Mouse (Mus musculus): ENCODE data around the gene Plaa. TPM values are rescaled to one million over a fixed set of nuclear protein-coding genes. Genes with fewer than 3 reads are reported as not detected.
"Not testable (repeated sequence)": the region's sequence is repeated elsewhere in the genome, so short reads cannot be mapped to it uniquely, and the experiment has no call there.

Gene Plaa
- 10 to 100 TPM; 40.5 to 41.5 TPM for total RNA-seq (2021)
- long read RNA-seq, experiment 1, transcript Plaa-201 (14 exons, 2,784 nt), result major isoform, 30 of 40 reads
- long read RNA-seq, experiment 1, partial matches to known transcripts, result 5 of 40 reads
- long read RNA-seq, experiment 1, other reads (novel, unspliced or antisense), result 5 of 40 reads
- long read RNA-seq, experiment 2, transcript Plaa-201 (14 exons, 2,784 nt), result major isoform, 26 of 36 reads
- long read RNA-seq, experiment 2, partial matches to known transcripts, result 5 of 36 reads
- long read RNA-seq, experiment 2, other reads (novel, unspliced or antisense), result 5 of 36 reads

DNA sequence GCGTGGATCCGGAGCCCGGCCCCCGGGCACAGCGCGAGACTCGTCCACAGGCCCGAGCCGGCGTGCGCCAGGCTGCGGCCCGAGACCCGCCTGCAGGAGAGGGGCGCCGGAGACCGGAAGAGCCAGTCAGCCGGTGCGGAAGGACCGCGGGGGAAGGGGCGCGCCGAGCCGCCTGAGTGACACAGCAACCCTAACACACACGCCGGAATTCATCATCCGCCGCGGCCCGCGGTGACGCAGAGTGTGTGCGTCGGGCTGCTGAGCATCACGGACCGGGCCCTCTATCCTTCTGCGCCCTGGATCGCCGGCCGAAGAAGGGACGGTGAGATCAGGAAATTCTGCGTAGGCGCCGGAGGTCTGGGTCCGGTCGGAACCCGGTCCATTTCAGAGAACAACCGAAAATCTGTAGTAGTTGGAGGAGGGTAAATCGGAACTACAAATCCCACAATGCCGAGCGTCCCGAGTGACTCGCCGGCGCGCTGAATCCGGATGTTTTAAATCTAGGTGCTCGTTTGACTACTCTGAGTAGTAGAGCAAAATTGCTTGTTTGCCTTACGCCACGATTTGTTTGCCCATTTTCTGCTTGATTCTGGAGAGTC is at the start of gene Plaa:
Plaa (minus strand) TSS at position 214 of the 599 bp plus-strand sequence.
- peak; percentile 90 to 97 for DNase-seq (ENCODE audit: low spot score in 2 of 2)

DNA sequence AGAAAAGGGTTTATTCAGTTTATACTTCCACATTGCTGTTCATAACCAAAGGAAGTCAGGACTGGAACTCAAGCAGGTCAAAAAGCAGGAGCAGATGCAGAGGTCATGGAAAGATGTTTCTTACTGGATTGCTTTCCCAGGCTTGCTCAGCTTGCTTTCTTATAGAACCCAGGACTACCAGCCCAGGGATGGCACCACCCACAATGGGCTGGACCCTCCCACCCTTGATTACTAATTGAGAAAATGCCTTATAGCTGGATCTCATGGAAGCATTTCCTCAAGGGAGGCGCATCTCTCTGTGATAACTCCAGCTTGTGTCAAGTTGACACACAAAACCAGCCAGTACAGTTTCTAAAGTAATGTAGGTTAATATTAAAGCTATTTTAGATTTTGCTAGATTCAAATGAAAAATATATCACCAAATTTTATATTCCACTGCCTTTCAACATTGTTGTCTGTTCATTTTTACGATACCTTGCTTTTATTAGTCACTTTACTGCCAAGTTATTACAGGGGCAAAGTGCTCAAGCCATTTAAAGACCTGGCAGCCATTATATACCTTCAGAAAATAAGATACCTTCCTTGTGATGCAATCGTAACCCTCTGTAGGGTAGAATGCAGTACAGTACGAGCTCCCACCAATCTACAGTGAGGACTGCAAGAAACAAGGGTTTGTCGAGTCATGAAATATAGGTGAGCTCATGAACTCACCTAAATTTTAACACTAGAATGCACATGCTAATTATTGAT is 47.6 kb upstream of the Plaa start:
- DNase-seq (ENCODE audit: low spot score in 2 of 2), result not testable (repeated sequence)

DNA sequence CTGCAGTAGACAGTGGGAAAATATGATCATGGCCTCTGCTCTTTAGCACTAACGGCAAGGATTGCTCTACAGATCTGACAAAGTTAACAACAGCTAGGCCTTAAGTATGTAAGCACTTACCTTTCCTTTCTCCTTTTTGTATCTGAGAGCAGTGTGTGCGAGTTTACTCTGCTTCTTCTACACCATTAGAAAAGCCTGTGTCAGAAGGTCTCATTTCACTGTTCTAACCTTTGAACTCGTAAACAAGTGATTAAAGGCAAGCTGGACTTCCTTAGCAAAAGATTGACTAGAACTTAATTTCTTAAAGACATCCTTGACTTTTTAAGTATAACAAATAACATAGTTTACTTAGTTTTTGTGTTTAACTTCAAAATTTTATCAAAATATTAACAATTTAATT is 46.9 kb upstream of the Plaa start, which contains the start of gene Lrrc19:
Lrrc19 (minus strand) TSS at position 225 of the 400 bp plus-strand sequence.
- DNase-seq (ENCODE audit: low spot score in 2 of 2), result no peak

DNA sequence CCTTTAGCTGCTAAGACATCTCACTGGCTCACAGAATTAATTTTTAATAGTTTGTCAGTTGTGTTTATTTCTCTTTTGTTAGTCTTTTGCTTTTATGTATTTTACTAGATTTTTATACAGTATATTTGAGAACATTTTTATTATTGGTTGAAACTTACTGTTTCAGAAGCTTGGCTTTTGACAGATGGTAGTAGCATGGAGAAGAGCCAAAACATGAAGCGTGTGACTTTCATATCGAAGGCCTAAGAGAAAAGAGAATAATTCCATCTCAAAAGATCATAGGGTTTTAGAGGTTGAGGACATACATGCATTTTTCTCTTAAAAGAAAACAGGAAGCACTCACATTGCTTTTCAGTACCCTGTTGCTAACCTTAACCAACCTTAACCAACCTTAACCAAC is 40.1 kb upstream of the Plaa start:
- no peak for DNase-seq (ENCODE audit: low spot score in 2 of 2)

DNA sequence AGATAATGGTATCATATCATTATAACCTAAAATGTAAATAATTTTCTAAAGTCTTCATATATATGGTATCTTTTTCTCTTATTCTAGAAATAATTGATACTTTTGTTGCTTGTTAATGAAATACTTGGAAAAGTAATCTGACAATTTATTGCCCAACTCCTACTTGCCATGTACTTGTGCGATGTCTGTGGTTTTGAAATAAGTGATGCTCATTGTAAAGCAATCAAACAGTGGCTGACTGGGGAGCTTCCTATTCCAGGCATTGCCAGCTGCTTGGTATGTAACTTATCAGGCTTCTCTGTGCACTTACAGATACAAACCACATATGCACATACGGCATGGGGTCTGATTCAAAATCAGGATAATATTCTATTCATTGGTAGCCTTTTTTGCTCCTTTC is 17.0 kb upstream of the Plaa start:
- DNase-seq (ENCODE audit: low spot score in 2 of 2), result no peak

DNA sequence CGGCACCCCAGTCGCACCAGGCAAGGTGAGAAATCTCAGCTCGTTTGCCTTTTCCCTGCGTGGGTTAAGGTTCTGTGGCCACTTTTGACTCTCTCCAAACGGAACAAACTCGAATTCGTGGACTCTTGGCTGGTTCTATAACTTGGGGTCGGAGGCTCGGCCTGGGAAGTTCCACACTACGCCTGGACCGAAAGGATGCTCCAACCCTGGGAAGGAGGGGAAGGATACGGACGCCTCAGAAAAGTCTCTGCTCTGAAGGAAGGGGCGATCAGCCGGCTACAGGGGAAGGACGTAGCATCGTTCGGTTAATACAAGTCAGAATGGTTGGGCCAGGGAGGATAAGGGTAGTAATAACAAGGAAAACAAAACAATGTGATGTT is 11.6 kb upstream of the Plaa start:
- no peak for DNase-seq (ENCODE audit: low spot score in 2 of 2)

DNA sequence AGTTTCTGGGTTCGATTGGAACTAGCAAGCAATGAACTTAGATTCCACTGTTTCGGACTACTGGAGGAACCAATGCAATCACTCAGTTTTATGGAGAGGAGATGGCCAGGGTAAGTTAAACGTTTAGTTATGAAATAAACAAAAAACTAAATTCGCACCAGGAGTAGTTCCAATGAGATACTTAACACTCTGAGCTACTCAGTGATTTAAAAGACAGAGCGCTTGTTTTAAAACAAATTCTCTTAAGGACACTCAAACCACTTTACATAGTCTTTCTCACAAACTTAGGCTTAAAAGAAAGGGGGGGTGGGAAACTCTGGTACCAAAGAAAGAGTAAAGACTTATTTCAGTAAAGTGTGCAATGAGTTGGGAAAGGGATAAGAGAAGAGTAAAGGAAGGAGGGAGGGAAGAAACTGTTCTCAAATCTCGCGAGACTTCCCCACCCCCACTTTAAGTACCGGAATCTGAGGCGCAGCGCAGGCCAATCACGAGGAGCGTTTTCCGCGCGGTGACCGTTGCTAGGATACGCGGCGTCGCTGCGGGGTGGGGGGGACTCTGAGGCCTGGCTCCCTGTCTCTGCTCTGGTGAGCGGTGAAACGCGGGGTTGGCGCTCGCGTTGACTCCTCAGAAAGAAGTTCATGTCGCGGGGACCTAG is 11.1 kb upstream of the Plaa start, which contains the start of gene Ift74:
Ift74 (plus strand) TSS at position 520 of the 655 bp plus-strand sequence.
- peak; percentile 94 to 95 for DNase-seq (ENCODE audit: low spot score in 2 of 2)

DNA sequence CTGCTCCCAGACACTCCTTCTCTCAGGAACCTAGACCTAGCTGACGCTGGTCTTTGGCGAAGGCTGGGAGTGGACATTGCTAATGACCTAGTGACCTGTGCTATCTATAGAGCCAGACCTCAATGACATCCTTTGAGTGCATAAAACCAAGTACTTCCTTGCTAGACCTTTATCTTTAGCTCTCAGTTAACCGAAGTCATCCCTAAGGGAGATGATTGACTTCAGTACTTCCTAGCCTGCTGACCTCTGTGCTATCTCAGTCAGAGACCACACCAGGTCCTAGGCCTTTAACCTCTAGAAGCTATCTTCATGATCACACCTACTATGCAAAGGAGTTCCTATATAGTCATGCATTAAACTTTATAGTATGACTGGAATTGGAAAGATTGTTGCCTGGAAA is 7.3 kb upstream of the Plaa start:
- no peak for DNase-seq (ENCODE audit: low spot score in 2 of 2)

DNA sequence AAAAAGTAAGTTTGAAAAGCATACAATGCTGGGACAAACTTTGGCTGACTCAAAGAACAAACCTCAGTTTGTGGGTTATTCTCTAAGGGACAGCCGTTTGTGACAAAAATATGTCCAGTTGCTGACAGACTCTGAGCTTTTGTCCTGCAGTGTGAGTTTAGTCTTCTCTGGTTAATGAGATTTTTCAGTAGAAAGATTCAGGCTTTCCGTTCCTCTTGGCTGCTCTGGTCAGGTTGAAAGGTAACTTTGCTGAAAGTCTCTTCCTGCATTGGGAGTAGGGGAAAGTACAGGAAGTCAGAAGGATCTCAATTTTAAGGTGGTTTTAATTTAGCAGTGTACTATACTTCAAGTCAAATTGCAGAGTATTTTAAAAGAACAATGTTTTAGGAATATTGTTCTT is 2.5 kb upstream of the Plaa start:
- no peak for DNase-seq (ENCODE audit: low spot score in 2 of 2)

DNA sequence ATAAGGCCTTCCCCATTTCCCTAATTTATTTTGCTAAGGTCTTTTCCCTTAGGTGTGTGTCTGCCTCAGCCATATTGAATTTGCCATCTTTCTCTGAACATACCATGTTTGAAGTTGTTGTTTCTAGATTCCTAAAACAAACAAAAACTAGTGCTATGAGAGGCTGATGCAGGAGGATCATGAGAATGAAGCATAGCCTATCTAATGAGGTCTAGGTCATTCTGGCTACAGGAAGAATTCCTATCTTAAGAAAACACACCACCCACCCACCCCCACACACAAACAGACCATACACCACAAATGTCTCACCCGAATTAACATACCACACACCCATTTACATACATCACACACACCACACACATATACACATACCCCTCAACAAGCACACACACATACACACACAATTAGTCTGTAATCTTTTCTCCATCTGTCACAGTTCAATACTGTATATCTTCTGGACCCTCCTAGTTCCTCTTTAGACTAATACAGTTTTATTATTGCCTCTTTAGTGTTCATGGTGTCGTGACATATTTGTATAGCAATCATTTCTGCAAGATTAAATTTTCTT is 1.5 kb upstream of the Plaa start:
- no peak for DNase-seq (ENCODE audit: low spot score in 2 of 2)

DNA sequence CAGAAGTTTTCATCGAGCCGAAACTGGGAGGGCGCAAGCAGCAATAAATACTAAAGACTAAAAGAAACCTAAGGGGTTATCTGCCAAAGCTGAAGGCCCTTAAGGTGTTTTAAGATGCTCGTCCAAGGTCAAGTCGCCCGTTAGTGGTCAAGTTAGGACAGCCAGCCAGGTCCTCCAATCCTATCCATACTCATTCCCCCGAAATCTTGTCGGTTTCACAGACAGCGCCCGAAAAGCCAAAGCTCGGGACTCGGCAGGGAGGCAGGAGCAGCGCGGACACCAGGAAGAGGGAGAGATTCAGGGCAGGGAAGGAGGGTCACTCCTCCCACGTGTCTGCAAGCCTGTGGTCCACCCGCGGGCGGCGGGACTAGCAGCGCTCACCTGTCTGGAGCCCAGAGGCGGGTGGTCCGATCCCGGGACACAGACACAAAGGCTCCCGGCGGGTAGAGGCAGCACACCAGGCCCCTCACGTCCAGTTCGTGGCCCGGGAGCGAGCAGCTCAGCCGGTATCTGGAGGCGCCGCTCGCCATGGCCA is 481 bp downstream of the Plaa start:
- peak in 1 of 2 experiments; percentile 44 for DNase-seq (ENCODE audit: low spot score in 2 of 2)

DNA sequence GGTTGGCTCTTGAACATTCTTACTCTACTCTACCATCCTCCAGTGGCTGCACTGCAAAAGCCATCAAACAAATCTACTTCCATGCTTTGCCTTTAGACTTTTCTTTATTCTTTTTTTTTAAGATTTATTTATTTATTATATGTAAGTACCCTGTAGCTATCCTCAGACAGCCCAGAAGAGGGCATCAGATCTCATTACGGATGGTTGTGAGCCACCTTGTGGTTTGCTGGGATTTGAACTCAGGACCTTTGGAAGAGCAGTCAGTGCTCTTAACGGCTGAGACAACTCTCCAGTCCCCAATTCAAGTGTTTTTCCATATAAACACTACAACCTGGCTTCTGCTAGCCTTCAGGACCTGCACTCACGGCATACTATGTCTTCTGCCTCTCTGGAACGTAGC is 1.6 kb downstream of the Plaa start:
- DNase-seq (ENCODE audit: low spot score in 2 of 2), result no peak

DNA sequence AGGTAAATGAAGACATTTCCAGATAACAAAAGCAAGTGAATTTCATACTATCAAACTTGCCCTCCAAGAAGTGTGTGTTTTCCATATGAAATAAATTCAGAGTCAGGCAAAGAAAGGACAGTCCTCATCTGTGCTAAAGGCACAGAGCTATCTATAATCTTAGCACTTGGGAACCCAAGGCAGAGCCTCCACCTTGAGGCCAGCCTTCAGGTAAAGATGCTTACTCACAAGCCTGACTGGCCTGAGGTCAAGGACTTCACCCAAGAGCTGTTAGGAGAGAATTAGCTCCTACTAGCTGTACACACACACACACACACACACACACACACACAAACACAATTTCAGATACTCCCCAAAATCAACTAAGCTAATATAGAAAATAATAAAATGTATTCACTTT is 10.3 kb downstream of the Plaa start:
- no peak for DNase-seq (ENCODE audit: low spot score in 2 of 2)

DNA sequence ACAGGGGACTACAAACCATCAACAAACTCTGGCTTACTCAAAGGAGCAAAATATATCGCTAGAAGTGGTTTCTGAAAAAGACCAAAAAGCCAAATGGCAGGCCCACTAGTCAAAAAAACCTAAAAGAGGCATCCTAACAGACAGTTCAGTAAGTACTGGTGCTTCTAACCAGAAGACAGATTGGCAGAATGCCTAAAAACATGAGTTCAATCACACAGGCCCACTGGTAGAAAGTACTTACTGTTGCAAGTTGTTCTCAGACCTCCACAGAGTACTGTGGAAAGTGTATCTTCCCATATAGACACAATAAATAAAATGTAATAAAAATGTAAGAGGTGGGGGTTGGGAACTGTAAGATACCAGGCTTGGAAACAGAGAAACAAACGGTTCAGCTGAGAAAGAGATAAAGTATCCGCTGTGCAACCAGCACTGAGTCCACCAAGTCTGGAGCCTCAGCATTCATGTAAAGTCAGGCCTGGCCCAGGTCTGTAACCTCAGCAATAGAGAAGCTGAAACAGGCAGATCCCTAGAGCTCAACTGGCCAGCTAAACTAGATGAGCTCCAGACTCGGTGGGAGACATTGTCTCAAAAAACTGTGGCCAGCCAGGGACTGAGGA is 11.2 kb downstream of the Plaa start:
- DNase-seq (ENCODE audit: low spot score in 2 of 2), result no peak

DNA sequence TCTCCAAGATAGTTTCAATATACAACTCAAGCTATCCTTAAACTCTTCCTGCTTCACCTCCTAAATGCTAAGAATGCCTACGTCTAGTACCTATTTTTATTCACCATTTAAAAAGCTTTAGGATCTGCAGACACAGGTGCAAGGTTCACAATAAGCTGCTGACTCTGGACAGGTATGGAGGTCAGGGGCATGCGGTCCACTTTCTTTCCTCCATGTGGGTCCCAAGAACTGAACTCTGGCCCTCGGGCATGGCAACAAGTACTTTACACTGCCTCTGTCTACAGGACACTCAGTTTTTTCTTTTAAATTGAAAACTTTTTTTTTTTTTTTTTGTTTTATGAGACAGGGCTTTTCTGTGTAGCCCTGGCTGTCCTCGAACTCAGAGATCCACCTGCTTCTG is 30.4 kb downstream of the Plaa start:
- DNase-seq (ENCODE audit: low spot score in 2 of 2), result no peak

DNA sequence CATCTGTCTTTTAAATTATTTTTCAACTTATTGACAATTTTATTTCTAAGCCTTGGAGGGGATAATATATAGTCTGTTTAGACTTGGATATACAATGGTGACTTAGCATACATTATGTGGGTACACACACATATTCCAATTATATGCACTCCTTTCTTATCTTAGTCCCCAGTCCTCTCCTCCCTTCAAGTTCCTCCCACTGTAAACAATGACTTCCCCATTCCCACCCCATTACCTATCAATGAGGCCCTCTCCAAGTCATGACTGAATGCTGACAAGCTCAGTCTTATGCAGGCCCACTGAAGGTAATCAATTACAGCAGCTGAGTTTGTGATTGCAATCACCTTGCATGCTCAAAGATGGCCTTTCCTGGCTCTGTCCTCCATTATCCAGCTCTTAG is 38.7 kb downstream of the Plaa start:
- no peak for DNase-seq (ENCODE audit: low spot score in 2 of 2)

DNA sequence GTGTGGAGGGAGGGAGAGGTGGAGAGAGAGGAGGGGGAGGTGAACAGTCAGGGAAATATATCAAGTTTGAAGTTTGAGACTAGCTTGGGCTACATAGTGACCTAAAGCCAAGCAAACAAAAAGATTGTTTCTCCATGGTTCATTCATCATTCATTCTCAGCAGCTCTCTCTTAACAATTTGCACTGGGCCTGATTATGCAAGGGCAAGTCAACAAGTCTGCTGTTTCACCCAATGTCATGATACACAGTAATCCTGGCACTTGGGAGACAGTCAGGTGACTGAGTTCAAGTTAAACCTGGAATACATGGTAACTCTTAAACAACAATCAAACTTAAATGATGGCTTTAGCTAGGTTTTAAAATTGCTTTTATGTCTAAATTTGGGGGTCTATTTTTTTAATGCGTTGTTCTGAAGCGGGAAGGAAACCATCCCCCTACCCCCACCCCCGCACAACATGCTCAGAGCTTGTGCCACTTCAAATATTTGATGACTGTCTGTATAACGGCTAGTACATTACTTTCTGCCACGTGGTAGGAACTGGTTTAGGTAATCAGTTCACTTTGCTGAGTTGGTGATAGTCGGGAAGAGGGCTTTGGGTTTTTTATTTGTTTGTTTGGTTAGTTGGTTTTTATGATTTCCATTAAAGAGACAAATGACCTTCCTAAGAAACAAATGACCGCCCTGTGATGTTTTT is 40.9 kb downstream of the Plaa start:
- DNase-seq (ENCODE audit: low spot score in 2 of 2), result no peak

DNA sequence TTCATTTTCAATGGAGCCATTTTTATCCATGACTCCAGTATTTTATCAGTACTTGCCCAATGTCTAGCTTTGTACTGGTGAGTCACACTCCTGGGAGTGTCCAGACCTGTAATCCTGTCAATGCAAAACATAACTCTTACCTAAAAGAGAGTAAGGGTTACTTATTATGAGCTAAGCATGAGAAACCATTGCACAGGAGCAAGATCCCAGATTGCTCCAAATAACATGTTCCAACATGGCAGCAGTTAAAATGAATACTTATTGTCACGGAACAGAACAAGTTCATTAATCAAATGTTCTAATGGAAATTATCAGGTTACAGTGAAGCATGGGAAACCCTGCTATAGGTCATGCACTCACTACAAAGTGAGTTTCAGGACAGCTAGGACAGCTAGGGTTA is 42.7 kb downstream of the Plaa start:
- no peak for DNase-seq (ENCODE audit: low spot score in 2 of 2)

DNA sequence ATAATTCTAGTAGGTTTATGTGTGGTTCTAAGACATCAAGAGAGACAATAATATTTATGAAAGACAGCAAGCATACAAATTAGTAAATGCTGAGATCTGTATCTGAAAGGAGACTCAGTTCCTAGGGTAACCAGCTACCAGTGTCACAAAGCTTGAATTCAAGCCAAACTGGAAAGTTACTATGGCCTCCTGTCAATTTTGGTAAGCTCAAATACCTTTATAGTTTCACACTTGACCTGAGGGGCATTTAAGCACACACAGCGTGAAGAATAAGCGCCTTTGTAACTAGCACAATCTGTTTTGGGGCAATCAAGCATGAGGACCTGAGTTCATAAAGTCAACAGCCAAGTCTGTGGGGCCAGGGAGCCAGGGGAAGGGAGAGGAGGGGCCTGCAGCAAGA is 43.8 kb downstream of the Plaa start:
- DNase-seq (ENCODE audit: low spot score in 2 of 2), result no peak

DNA sequence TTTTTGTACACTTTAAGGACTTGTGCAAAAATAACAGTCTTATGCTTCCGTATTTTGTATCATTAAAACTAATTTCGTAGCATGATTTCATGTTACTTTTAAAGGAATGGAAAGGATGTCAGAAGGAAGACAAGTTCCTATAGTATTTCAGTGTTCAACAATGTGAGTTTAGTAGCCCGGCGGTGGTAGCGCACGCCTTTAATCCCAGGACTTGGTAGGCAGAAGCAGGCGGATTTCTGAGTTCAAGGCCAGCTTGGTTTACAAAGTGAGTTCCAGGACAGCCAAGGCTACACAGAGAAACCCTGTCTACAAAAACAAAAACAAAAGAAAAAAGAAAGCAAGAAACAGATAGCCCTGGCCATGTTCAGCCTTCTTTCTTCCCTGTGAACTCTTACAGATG is 45.9 kb downstream of the Plaa start:
- no peak for DNase-seq (ENCODE audit: low spot score in 2 of 2)
